Mouse (Mus musculus): ENCODE data around the gene Smap1. TPM values are rescaled to one million over a fixed set of nuclear protein-coding genes. Genes with fewer than 3 reads are reported as not detected.

The Smap1 gene
- total RNA-seq, 2 experiments from 2014 or later, result 72.0 to 72.7 TPM

- peak; percentile 15 for DNase-seq
These were observed 1.8 kb downstream of the Smap1 start for GRCm38 (mm10) chr1:23920275-23920674.

GRCm38 (mm10) chr1:23919086-23919485 is 3.0 kb downstream of the Smap1 start:
- DNase-seq, result peak; percentile 10

GRCm38 (mm10) chr1:23915483-23915882 is 6.6 kb downstream of the Smap1 start:
- DNase-seq, result no peak

GRCm38 (mm10) chr1:23912988-23913387 is 9.1 kb downstream of the Smap1 start:
- DNase-seq, result no peak

- DNase-seq, result no peak
These were observed 16.0 kb downstream of the Smap1 start for GRCm38 (mm10) chr1:23906082-23906481.

GRCm38 (mm10) chr1:23903340-23903739 is 18.8 kb downstream of the Smap1 start:
- no peak for DNase-seq

- DNase-seq, result no peak
These were observed 19.4 kb downstream of the Smap1 start for GRCm38 (mm10) chr1:23902736-23903135.

- no peak for DNase-seq
These were observed 22.5 kb downstream of the Smap1 start for GRCm38 (mm10) chr1:23899647-23900020.

GRCm38 (mm10) chr1:23899020-23899646 is 23.0 kb downstream of the Smap1 start:
- DNase-seq, result no peak

- DNase-seq, result no peak
These were observed 30.0 kb downstream of the Smap1 start for GRCm38 (mm10) chr1:23892072-23892471.

GRCm38 (mm10) chr1:23884914-23885313 is 37.2 kb downstream of the Smap1 start:
- no peak for DNase-seq

- DNase-seq, result no peak
These were observed 37.9 kb downstream of the Smap1 start for GRCm38 (mm10) chr1:23884087-23884668.

GRCm38 (mm10) chr1:23882681-23883080 is 39.4 kb downstream of the Smap1 start:
- DNase-seq, result no peak

- DNase-seq, result no peak
These were observed 49.9 kb downstream of the Smap1 start for GRCm38 (mm10) chr1:23872194-23872593.

GRCm38 (mm10) chr1:23867350-23867862 is 54.7 kb downstream of the Smap1 start:
- DNase-seq, result no peak

GRCm38 (mm10) chr1:23865566-23865965 is 56.6 kb downstream of the Smap1 start:
- no peak for DNase-seq

GRCm38 (mm10) chr1:23860944-23861343 is 61.2 kb downstream of the Smap1 start:
- DNase-seq, result no peak

GRCm38 (mm10) chr1:23855623-23856022 is 66.5 kb downstream of the Smap1 start:
- no peak for DNase-seq

GRCm38 (mm10) chr1:23846044-23846680 is 76.0 kb downstream of the Smap1 start:
- DNase-seq, result no peak

- DNase-seq, result no peak
These were observed 77.1 kb downstream of the Smap1 start for GRCm38 (mm10) chr1:23845007-23845406.

GRCm38 (mm10) chr1:23843790-23844189 is 78.3 kb downstream of the Smap1 start:
- no peak for DNase-seq

GRCm38 (mm10) chr1:23842629-23843028 is 79.5 kb downstream of the Smap1 start:
- no peak for DNase-seq

GRCm38 (mm10) chr1:23840924-23841323 is 81.2 kb downstream of the Smap1 start:
- DNase-seq, result no peak

GRCm38 (mm10) chr1:23836630-23837029 is 85.5 kb downstream of the Smap1 start:
- DNase-seq, result no peak

Measured in adrenal gland, postnatal 10 days (tissue).